Mouse (Mus musculus) brain, embryonic 14.5 days (tissue): Measurements from ENCODE around the gene Gbp6.

Experiments used
- CTCF ChIP-seq: fragments of 200-500 bp; IDR thresholded peaks from 2 replicates; pipeline ENCODE4 v1.5.1; 2012; ENCODE audit warnings: inconsistent platforms, mild to moderate bottlenecking, moderate library complexity, borderline replicate concordance; ENCODE audit not compliant: insufficient read depth, insufficient read length; ENCODE audit errors: extremely low read depth
- POLR2A ChIP-seq: fragments of 200-500 bp; IDR thresholded peaks from 2 replicates; pipeline ENCODE4 v1.6.1; 2012; ENCODE audit warnings: mild to moderate bottlenecking, inconsistent platforms, borderline replicate concordance; ENCODE audit not compliant: poor library complexity, insufficient read depth, insufficient read length, severe bottlenecking; ENCODE audit errors: extremely low read depth

GRCm38 (mm10) chr5:105310941-105311340 lies 17.4 kb upstream of the Gbp6 start:
- TF ChIP-seq CTCF (no peak), POLR2A (no peak)
